Mouse (Mus musculus): Measurements from ENCODE around the gene Zfyve21. TPM values are rescaled to one million over a fixed set of nuclear protein-coding genes. Genes with fewer than 3 reads are reported as not detected.

Zfyve21 gene
- total RNA-seq, 1 experiment from 2014 or later = 105 TPM

GRCm38 (mm10) chr12:111845953-111846352, 32.0 kb downstream of the Zfyve21 start:
- no peak for DNase-seq

- no peak for DNase-seq
Measured at GRCm38 (mm10) chr12:111846815-111847214, 32.8 kb downstream of the Zfyve21 start.

GRCm38 (mm10) chr12:111848300-111848798, 34.4 kb downstream of the Zfyve21 start:
- DNase-seq = no peak

GRCm38 (mm10) chr12:111851235-111851634, 37.3 kb downstream of the Zfyve21 start:
- no peak for DNase-seq

DNA sequence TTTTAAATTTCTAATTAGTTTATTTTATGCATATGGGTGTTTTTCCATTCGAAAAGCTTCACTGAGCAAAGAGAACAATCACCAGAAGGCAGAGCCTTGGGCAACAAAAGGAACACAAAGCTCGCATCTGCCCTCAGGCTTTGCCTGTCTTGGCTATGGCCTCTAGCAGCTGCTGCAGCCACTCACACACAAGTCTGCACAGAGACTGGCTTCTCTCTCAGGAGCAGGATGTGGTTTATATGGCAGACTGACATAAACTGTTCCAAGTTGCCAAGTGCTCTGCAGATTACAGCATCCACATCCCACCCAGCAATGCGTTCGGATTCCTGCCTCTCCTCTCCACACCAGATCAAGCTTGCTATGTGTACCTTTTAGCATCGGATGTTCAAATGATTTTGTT, 37.8 kb downstream of the Zfyve21 start:
- DNase-seq = no peak

- peak; percentile 49 for DNase-seq
Measured at GRCm38 (mm10) chr12:111853011-111853436, 39.1 kb downstream of the Zfyve21 start.

DNA sequence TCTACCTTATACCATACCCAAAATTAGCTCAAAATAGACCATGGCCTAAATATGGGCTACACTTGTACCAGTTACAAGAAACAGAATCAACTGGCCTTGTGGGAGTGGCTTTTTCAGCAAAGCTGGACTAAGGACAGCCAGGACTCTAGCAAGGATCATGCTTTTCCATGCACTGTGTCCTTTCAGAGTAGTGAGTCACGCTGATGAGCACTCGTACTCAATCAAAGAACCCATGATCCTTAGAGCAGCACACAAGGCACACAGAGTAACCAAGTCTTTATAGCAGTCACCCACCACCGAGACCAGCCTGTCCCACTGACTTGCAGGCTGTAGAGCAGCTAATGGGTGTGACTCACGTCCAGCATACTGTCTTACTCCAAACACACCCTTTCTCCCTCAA, 39.6 kb downstream of the Zfyve21 start:
- DNase-seq = no peak

DNA sequence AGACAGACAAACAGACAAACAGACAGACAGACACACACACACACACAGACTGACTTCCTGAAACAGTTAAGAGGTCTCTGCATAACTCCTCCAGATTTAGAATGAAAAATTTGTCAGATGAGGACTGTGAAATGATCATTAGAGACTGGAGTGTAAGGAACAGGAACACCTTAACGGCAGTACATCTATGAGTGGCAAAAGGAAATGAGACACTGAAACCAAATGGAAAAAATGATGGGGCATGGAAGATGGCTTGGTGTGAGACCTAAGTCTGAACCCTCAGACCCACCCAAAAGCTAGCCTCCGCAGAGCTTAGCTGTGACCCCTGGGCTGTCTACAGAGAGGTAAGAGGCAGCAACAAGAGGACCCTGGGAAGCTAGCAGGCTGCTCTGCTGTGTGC, 41.5 kb downstream of the Zfyve21 start:
- no peak for DNase-seq

DNA sequence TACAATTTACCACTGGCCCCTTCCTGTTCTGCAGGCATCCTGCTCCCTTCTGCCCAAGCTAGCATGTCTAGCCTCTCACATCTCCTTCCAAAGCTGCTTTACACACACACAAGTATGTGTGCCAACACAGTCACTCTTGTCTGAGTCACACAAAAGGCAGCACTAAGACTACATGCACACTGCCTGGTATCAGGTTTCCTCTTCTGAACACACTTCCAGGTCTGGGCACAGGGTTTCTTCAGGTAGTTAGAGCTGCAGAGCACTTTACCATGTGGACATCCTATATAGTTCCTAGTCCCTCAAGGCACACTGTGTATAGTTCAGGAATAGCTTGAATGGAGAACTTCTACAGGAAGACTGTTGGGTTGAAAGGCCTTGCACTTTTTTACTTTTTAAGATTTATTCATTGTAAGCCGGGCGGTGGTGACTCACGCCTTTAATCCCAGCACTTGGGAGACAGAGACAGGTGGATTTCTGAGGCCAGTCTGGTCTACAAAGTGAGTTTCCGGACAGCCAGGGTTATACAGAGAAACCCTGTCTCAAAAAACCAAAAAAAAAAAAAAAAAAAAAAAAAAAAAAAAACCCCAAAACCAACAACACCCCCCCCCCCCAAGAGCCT, 50.3 kb downstream of the Zfyve21 start:
- DNase-seq = peak; percentile 51

DNA sequence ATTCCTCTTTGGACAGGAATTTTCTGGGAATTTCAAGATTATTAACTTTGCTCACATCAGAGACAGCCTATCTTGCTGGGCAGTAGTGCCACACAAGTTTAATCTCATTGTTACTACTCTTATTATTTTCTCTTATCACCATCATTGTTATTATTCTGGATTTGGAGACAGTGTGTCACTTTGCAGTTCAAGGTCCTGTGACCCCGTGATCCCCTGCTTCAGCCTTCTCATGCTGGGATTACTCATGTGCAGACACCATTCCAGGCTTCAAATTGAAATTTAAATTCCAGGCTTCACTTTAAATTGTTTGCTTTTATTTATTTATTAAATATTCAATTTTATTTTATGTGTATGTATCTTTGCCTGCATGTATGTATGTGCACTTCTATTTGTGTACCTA, 55.8 kb downstream of the Zfyve21 start:
- DNase-seq = no peak

DNA sequence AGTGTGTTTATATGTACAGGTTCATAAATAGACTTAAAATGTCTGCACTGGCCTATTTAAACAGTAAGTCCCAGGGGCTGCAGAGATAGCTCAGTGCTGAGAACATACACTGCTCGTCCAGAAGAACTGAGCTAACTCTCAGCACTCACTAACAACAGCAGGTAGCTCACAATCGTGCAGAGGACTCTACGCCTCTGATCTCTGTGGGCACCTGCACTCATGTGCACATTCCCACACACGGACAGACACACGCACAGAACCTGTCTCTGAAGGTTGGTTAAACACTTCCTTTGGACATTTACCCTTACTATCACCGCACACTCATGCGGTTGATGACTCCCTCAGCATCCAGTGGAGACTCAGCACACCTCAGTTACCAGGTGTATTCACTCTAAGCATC, 56.8 kb downstream of the Zfyve21 start:
- no peak for DNase-seq

DNA sequence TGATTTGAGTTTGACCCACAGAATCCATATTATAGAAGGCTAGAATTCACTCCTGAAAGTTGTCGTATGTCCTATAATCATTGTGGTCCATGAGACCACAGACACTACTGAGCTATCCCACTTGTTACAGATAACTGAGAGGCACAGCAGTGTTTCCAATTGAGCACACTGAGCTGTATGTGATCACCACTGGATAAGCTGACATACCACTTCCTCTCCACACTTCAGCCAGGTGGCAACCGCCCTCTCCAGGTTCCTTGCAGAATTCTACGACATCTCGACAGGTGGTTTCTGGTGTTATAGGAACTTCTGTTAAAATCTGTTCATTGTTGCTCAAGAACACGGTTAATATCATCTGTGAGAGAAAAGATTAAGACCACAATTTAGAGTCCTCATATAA, 58.1 kb downstream of the Zfyve21 start:
- DNase-seq = no peak

- DNase-seq = no peak
Measured at GRCm38 (mm10) chr12:111874601-111875140, 60.7 kb downstream of the Zfyve21 start.

GRCm38 (mm10) chr12:111875499-111875898, 61.5 kb downstream of the Zfyve21 start:
- DNase-seq = no peak

DNA sequence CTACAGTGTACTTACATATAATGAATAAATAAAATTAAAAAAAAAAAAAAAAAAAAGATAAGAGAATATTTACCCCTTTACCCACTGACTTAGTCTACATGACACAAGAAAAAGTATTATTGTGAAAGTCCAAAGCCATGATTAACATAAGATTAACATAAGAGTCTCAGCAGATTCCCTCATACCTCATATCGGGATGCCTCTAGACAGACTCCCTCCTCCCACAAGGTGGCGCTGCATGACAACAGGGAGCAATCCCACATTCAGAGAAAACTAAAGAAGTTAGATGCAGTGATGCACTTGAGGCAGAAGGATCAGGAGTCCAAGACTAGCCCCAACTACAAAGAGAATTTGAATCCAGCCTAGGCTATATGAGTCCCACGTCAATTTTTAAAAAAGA, 64.2 kb downstream of the Zfyve21 start:
- DNase-seq = peak; percentile 89

Other genes starting within 250 kb of the Zfyve21 start
- gene Mark3, start 239.6 kb upstream of the Zfyve21 start, total RNA-seq (2021) = 101 and 109 TPM in 2 replicates
- 24.3 and 27.3 TPM in 2 replicates for gene Ckb, start 141.8 kb upstream of the Zfyve21 start, total RNA-seq (2021)
- 9.6 and 11.0 TPM in 2 replicates for gene Trmt61a, start 136.1 kb upstream of the Zfyve21 start, total RNA-seq (2021)
- 34.8 and 36.2 TPM in 2 replicates for gene Bag5, start 100.9 kb upstream of the Zfyve21 start, total RNA-seq (2021)
- gene Apopt1, start 100.9 kb upstream of the Zfyve21 start, total RNA-seq (2021) = 69.6 and 71.2 TPM in 2 replicates
- gene Klc1, start 55.3 kb upstream of the Zfyve21 start, total RNA-seq (2021) = 118 and 144 TPM in 2 replicates
- gene Xrcc3, start 297 bp upstream of the Zfyve21 start, total RNA-seq (2021) = 14.7 and 17.7 TPM in 2 replicates
- 16.3 and 18.1 TPM in 2 replicates for gene Ppp1r13b, start 93.9 kb downstream of the Zfyve21 start, total RNA-seq (2021)
- gene Atp5mpl, start 152.8 kb downstream of the Zfyve21 start, total RNA-seq (2021) = 333 and 344 TPM in 2 replicates
- not detected in 2 replicates for gene Tdrd9, start 157.4 kb downstream of the Zfyve21 start, total RNA-seq (2021)
- gene Rd3l, start 167.1 kb downstream of the Zfyve21 start, total RNA-seq (2021) = not detected in 2 replicates

Data from adrenal gland, postnatal 25 days (tissue).